Mouse (Mus musculus) intestine, postnatal 0 days (tissue): Measurements from ENCODE around the gene Maml3. TPM values are rescaled to one million over a fixed set of nuclear protein-coding genes. Genes with fewer than 3 reads are reported as not detected.

Experiments used
- ATAC-seq: fragments of 200-750 bp; cut with Nextera tagmentation; 2 replicates; pipeline ENCODE4 v1.8.0; 2017; ENCODE audit warnings: mild to moderate bottlenecking, moderate TSS enrichment, moderate library complexity
- H3K27ac ChIP-seq: fragments of 300-500 bp; sonication (generic); 2 replicates; pipeline ENCODE4 v1.5.1; 2014; ENCODE audit warnings: mild to moderate bottlenecking, low read depth, low read length, moderate library complexity
- H3K27me3 ChIP-seq: fragments of 300-500 bp; sonication (generic); replicated peaks from 2 replicates; pipeline ENCODE4 v1.6.1; 2014; ENCODE audit warnings: low read length, mixed read lengths; ENCODE audit not compliant: control insufficient read depth, insufficient read depth
- H3K36me3 ChIP-seq: fragments of 300-500 bp; sonication (generic); 2 replicates; pipeline ENCODE4 v1.6.1; 2014; ENCODE audit warnings: mild to moderate bottlenecking, moderate library complexity; ENCODE audit not compliant: control insufficient read depth, insufficient read depth
- H3K4me1 ChIP-seq: fragments of 300-500 bp; sonication (generic); replicated peaks from 2 replicates; pipeline ENCODE4 v1.6.1; 2014; ENCODE audit warnings: antibody characterized with exemption, low read length, mixed read lengths; ENCODE audit not compliant: control insufficient read depth, insufficient read depth
- H3K4me2 ChIP-seq: fragments of 300-500 bp; sonication (generic); replicated peaks from 2 replicates; pipeline ENCODE4 v1.6.1; 2014; ENCODE audit warnings: low read depth, mild to moderate bottlenecking, moderate library complexity
- H3K4me3 ChIP-seq: fragments of 300-500 bp; sonication (generic); 2 replicates; pipeline ENCODE4 v1.5.1; 2014; ENCODE audit warnings: low read depth, low read length
- H3K9ac ChIP-seq: fragments of 300-500 bp; sonication (generic); 2 replicates; pipeline ENCODE4 v1.6.1; 2014; ENCODE audit warnings: mild to moderate bottlenecking, low read depth, low read length
- H3K9me3 ChIP-seq: fragments of 300-500 bp; sonication (generic); 2 replicates; pipeline ENCODE4 v1.6.1; 2016; ENCODE audit warnings: mixed run types; ENCODE audit not compliant: control insufficient read depth
- CTCF ChIP-seq: sonication (generic); IDR thresholded peaks from 2 replicates; pipeline ENCODE4 v1.5.1; 2016; ENCODE audit warnings: low read depth, mild to moderate bottlenecking, control low read depth, antibody characterized with exemption, moderate library complexity
- WGBS: fragments of 180-500 bp; shearing (Covaris S2); extraction: QIAGEN DNeasy Blood & Tissue Kit; methylation state at CpG from one replicate; pipeline ENCODE4 v1.1.7; 2014; 5-methylcytosine and 5-hydroxymethylcytosine counted together
- polyA plus RNA-seq: library from polyadenylated mRNA; unstranded; fragments of >200 nt; fragmentation: Nextera tagmentation; extraction: Ambion mirVana; gene quantifications from 2 replicates; pipeline ENCODE4 v1.2.1, GENCODE M21; 2015

The Maml3 gene
- polyA plus RNA-seq, 1 experiment from 2014 or later, result 2.0 TPM

- Histone ChIP-seq H3K4me1 (peaks cover 2% of the 10 kb centered on the region; the same call in 1 of the 2 replicates), H3K4me2 (no peak overlapping the region), H3K9ac (no peak overlapping the region), H3K27ac (no peak overlapping the region), H3K4me3 (no peak overlapping the region), H3K9me3 (no peaks in the 10 kb centered on the region), H3K36me3 (no peaks in the 10 kb centered on the region), H3K27me3 (no peaks in the 10 kb centered on the region)
- TF ChIP-seq CTCF, result no peak
- ATAC-seq, result no peak
- WGBS, result 72% methylated on average over 4 of the region's 4 CpGs
Measured at GRCm38 (mm10) chr3:51647356-51647755, 457.5 kb downstream of the Maml3 start.

DNA sequence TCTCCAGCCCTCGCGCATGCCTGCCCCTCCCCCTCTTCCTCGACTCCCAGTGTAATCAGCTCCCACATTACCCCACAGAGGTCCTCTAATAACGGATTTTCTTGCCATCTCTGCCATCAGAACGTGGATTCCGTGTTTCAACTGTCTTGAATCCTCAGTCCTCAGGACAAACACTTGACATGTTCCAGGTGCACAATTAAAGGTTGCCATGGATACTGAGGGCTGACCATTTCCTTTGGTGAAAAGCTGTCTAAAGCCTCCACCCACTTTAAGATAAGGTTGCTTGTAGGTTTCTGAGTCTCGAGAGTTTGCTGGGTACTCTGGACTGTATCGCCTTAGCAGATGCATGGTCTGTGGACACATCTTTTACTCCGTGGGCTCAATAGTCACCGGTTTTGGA, 458.6 kb downstream of the Maml3 start:
- no peak for ATAC-seq
- TF ChIP-seq CTCF, result no peak
- 62% methylated on average over 10 of the region's 10 CpGs for WGBS

GRCm38 (mm10) chr3:51645484-51645883, 459.4 kb downstream of the Maml3 start:
- H3K4me1 ChIP-seq, result no peaks in the 10 kb centered on the region
- H3K36me3 ChIP-seq, result no peaks in the 10 kb centered on the region
- TF ChIP-seq CTCF, result no peak
- no peaks in the 10 kb centered on the region for H3K27me3 ChIP-seq
- no peak for ATAC-seq
- H3K4me2 ChIP-seq, result no peak overlapping the region
- H3K4me3 ChIP-seq, result no peak overlapping the region
- H3K9me3 ChIP-seq, result no peaks in the 10 kb centered on the region
- H3K9ac ChIP-seq, result no peak overlapping the region
- H3K27ac ChIP-seq, result no peak overlapping the region
- WGBS, result 91% methylated on average over 6 of the region's 6 CpGs

More for the DNA sequence above, 458.6 kb downstream of the Maml3 start:
- Histone ChIP-seq H3K27ac (no peak overlapping the region), H3K36me3 (no peaks in the 10 kb centered on the region), H3K4me1 (no peaks in the 10 kb centered on the region), H3K9me3 (no peaks in the 10 kb centered on the region), H3K9ac (no peak overlapping the region), H3K27me3 (no peaks in the 10 kb centered on the region), H3K4me3 (no peak overlapping the region), H3K4me2 (no peak overlapping the region)

GRCm38 (mm10) chr3:51638260-51638659, 466.6 kb downstream of the Maml3 start:
- Histone ChIP-seq H3K9me3 (no peaks in the 10 kb centered on the region), H3K4me3 (no peak overlapping the region), H3K27ac (no peak overlapping the region), H3K9ac (no peak overlapping the region), H3K4me2 (no peak overlapping the region), H3K4me1 (no peaks in the 10 kb centered on the region), H3K36me3 (no peaks in the 10 kb centered on the region), H3K27me3 (no peaks in the 10 kb centered on the region)
- WGBS, result 74% methylated on average over 6 of the region's 6 CpGs
- TF ChIP-seq CTCF, result no peak
- no peak for ATAC-seq

DNA sequence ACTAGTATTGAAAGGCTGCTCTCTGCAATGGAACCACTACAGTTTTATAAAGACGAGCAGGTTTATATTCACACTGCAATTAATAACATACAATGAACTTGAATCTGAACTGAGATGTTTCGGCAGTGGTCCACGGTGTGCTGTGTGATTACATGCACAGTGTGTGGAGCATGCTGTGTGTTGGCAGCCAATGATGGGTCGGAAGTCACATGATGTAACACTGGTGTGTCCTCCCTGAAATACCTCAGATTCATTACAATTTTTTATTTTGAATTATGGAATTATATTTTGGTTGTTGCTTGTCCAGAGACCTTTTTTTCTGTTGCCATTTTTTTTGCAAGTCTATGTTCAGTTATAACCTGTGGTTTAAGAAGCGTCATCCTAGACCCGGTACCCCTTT, 467.6 kb downstream of the Maml3 start:
- H3K9ac ChIP-seq, result no peak overlapping the region
- H3K27me3 ChIP-seq, result no peaks in the 10 kb centered on the region
- no peaks in the 10 kb centered on the region for H3K4me1 ChIP-seq
- H3K4me2 ChIP-seq, result no peak overlapping the region
- no peak for ATAC-seq
- WGBS, result 93% methylated on average over 6 of the region's 6 CpGs
- no peak overlapping the region for H3K27ac ChIP-seq
- no peaks in the 10 kb centered on the region for H3K36me3 ChIP-seq
- H3K9me3 ChIP-seq, result no peaks in the 10 kb centered on the region
- no peak for TF ChIP-seq CTCF
- no peak overlapping the region for H3K4me3 ChIP-seq

GRCm38 (mm10) chr3:51636700-51637099, 468.2 kb downstream of the Maml3 start:
- 84% methylated on average over 20 of the region's 20 CpGs for WGBS
- no peaks in the 10 kb centered on the region for H3K27me3 ChIP-seq
- ATAC-seq, result no peak
- no peak overlapping the region for H3K4me2 ChIP-seq
- no peak overlapping the region for H3K27ac ChIP-seq
- no peak for TF ChIP-seq CTCF
- H3K9ac ChIP-seq, result no peak overlapping the region
- H3K4me1 ChIP-seq, result no peaks in the 10 kb centered on the region
- no peak overlapping the region for H3K4me3 ChIP-seq
- no peaks in the 10 kb centered on the region for H3K9me3 ChIP-seq
- no peaks in the 10 kb centered on the region for H3K36me3 ChIP-seq

DNA sequence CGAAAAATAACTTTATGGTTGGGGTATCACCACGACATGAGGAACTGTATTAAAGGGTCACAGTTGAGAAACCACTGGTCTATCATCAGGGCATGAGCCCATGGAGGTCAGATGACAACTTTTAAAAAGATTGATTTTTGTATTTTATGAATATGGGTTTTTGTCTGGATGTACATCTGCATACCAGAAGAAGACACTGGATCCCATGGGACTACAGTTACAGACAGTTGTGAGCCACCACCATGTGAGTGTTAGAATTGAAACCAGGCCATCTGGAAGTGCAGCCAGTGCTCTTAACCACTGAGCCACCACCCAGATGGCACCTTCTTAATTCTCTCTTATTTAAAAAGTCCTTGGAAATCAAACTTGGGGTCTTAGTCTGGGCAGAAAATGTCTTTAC, 468.9 kb downstream of the Maml3 start:
- no peak overlapping the region for H3K4me3 ChIP-seq
- WGBS, result 76% methylated on average over 2 of the region's 2 CpGs
- no peak for TF ChIP-seq CTCF
- H3K9me3 ChIP-seq, result no peaks in the 10 kb centered on the region
- H3K36me3 ChIP-seq, result no peaks in the 10 kb centered on the region
- H3K27me3 ChIP-seq, result no peaks in the 10 kb centered on the region
- no peak overlapping the region for H3K4me2 ChIP-seq
- H3K27ac ChIP-seq, result no peak overlapping the region
- H3K9ac ChIP-seq, result no peak overlapping the region
- no peak for ATAC-seq
- H3K4me1 ChIP-seq, result no peaks in the 10 kb centered on the region

Other genes with a start within 250 kb of the Maml3 start
- gene Foxo1, start 163.3 kb upstream of the Maml3 start, polyA plus RNA-seq, result 4.4 and 4.6 TPM in 2 replicates